Mouse (Mus musculus) layer of hippocampus, adult 9-10 months (tissue): Measurements from ENCODE around the gene Hcar2.

Experiments
- DNase-seq: peaks from one replicate; pipeline ENCODE4 v3.0.0; 2022; ENCODE audit warnings: low spot score

Gene Hcar2

DNA sequence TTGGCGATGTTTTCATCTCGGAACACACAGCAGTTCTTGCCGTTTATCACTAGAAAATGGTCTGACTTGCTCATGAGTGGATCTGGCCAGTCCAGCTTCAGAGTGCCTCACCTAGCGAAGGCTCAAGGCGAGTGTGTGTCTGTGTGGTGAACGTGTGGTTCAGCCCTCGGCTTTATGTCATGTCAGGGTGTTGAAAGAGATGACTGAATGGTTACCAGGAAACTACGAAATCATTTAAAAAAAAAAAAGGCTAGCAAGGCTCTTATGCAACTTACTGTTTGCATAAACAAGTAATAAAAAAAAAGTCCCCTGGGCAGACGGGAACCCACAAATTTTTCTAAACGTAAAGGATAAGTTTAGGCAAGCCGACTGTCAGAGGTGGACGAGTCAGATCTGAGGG, at the start of gene Hcar2:
Gene Hcar2, minus strand, starts transcription at position 135 of the 400 bp plus-strand sequence.
- no peak for DNase-seq

DNA sequence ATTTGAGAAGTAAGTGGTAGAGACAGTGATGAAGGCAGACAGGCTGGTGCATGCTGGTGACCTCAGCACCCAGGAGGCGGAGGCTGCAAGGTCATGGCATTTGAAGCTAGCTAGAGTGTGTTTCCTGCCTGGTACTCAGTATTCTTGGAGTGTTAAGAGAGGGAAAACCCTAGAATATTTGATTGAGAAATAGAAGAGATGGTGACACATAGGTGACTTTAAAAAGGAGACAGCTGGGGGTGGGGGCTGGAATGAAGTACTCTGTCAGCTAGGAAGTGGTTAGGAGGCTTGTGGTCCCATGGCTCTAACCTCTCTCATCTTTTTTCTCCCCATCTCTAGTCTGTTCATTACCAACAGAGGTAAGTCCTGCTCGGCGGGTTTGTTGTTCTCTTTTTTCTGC, 49.6 kb upstream of the Hcar2 start:
- DNase-seq: no peak

- no peak for DNase-seq
These were observed 42.3 kb upstream of the Hcar2 start for GRCm38 (mm10) chr5:123907631-123907977.

DNA sequence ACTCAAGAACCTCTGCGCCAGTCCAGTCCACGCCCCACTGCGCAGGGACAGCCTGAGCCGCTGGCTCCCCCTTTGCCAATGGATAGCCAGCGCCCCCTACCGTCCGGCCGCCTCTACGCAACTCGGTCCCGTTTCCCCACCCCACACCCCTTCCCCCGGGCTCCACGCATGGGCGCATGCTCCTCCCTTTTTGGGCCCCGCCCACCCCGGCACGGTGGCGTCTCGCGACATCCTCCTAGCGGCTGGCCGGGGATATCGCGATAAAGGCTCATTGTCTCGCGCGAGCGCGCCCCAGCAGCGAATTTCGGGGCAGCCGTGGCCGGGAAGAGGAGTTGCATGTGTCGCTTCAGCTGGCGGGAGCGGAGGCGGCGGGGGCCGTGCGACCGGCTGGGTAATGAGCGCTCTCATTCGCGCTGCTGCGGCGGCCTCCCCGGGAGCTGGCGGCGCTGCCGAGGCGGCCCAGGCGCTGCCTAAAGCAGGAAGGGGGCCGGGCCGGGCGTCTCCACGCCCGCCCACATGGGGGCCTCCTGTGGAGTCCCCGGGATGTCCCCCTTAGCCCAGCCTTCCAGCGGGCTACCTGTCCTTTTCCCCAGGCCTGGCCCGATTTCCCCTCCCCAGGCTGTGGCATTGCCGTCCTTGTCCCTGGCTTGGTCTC, 41.8 kb upstream of the Hcar2 start, which contains the start of gene Denr:
Gene Denr, plus strand, starts transcription at position 200 of the 655 bp plus-strand sequence.
- DNase-seq: peak; percentile 94

- no peak for DNase-seq
These were observed 41.1 kb upstream of the Hcar2 start for GRCm38 (mm10) chr5:123906146-123906975.

DNA sequence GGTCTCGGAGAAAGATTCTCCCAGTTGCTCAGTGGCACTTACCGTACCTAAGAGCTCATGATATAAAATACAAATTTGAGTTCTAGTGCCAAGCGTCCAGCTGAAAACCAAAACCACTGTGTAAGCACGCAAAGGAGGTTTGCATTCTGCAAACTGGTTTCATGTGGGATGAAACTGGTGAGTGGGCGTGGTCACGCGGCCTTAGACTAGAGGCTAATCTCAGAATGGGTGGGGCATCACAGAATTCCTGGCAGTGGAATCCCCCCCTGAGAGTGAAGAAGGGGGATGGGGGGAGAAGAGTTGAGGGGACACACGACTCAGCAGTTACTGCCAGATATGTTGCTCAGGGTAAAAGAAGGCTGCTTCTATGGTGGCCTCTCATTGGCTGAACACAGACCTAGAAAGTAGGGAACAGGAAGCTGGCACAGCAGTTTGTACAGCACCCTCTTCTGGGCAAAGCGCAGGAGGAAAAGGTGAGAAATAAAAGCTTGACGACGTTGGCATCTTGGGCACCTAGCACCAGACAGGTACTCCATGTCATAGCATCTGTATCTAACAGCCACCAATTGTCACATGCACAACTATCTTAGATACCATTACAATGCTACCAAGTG, 38.9 kb upstream of the Hcar2 start:
- DNase-seq: no peak

GRCm38 (mm10) chr5:123897352-123897751, 32.1 kb upstream of the Hcar2 start:
- DNase-seq: no peak

DNA sequence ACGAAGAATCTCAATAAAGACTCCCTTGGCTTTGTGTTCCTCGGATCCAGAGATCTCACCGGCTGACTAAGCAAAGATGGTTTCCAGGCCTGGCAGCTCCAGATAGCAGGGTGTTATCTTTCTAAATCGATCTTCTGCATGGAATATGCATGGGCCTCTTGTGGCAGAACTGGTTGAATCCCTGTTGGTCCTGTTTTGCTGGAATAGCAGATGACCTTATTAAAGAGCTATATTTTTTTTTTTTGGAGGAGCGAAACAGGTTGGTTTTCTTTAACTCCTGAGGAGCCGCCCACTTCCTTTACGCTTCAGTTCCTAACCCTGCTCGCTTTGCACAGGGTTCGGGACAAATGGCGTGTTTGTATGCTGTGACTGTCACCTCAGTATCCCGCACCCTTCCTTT, 31.1 kb upstream of the Hcar2 start:
- no peak for DNase-seq

DNA sequence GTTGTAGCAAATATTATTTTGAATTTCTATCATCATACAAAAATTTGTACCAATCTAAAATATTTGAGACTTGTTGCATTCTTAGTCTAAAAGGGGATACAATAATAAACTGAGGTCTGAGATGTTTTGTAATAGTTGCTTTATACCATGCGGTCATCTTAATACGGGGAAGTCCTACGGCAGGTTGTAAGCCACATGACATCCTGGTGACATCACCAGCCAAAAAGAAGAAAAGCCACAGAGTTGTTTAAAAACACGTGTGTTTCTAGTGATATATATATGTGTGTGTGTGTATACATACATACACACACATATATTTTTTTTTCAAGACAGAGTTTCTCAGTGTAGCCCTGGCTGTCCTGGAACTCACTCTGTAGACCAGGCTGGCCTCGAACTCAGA, 28.2 kb upstream of the Hcar2 start:
- no peak for DNase-seq

GRCm38 (mm10) chr5:123891669-123892068, 26.4 kb upstream of the Hcar2 start:
- peak; percentile 37 for DNase-seq

DNA sequence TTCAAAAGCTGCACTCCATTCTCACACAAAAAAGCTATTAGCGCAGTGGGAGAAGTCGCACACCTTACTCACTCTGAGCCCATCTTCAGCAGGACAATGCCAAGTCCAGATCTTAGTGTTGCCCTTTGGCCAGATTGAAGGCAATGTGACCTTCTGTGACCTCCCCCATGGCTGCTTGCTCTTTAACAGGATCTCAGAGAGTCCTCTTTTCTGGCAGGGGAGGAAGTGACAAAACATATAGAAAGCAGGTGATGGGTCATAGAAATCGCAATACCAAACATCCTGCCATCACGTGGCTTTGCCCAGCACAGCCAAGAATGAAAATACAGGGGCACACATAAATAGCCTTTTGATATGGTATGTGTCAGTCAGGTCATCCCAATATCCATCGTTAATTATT, 25.7 kb upstream of the Hcar2 start:
- DNase-seq: no peak

GRCm38 (mm10) chr5:123890312-123890711, 25.0 kb upstream of the Hcar2 start:
- DNase-seq: no peak

DNA sequence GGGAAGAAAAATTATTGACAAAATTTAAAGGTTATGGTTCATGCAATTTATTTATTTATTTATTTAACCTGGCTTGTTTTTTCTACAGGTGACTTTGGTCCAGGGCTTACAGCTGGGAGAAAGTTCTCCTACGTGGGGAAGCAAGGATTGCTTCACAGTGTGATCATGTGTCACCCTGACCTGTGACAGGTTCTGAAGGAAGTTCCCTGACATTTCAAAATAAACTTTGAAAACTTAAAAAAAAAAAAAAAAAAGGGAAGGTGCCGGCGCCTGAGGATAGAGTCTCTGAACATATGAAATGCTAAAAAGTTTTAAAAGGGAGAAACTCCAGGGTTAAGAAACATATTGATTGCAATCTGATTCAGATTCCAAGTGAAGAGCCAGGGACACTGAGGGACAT, 21.1 kb upstream of the Hcar2 start:
- DNase-seq: no peak

- no peak for DNase-seq
These were observed 19.0 kb upstream of the Hcar2 start for GRCm38 (mm10) chr5:123884332-123884731.

DNA sequence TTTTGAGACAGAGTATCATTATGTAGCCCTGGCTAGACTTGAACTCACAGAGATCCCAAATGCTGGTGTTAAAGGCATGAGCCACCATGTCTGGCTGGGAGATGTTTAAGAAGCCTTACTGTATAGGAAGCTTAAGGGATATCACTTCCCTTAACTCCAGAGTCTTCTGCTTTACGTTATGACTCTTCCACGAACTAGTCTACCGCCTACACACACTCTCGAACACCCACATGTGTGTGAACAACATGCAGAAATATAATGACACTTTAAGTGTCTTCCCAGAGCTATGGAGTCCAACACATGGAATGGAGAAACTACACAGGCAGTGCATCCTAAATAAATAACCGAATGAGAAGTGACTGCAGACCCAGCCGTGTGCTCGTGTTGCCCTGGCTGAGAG, 18.6 kb upstream of the Hcar2 start:
- no peak for DNase-seq

DNA sequence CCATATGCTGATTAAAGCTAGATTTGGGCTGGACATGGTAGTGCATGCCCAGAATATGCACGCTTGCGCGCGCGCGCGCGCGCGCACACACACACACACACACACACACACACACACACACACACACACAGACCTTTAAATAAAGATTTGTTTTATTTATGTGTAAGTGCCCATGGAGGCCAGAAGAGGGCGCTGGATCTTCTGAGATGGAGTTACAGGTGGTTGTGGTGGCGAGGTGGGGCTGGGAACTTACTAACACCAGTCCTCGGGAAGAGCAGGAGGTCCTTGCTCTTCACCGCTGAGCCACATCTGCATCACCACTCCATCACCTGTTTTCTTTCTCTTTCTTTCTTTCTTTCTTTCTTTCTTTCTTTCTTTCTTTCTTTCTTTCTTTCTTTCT, 15.5 kb upstream of the Hcar2 start:
- no peak for DNase-seq

DNA sequence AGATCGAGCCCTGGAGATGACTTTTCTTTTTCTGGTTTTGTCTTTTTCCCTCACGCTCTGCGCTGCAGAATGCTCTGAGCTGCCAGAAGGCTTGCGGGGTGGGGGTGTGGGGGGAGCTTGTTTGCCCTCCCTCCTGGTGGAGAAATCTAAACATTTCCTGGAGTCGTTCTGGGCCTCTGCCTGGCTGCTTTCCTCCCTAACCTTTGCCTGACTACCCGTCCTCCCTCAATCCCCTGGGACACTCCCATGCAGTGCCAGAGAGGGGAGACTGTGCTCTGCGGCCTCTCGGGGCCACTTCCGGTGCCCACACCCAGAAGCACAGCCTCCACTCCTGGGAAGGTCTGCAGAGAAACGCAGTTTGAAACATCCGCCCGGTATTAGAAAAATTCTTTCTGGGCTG, 14.6 kb upstream of the Hcar2 start, which contains the start of gene Hcar1:
Gene Hcar1, minus strand, starts transcription at position 93 of the 400 bp plus-strand sequence.
- no peak for DNase-seq

GRCm38 (mm10) chr5:123878056-123878455, 12.8 kb upstream of the Hcar2 start:
- no peak for DNase-seq

GRCm38 (mm10) chr5:123874177-123874576, 8.9 kb upstream of the Hcar2 start:
- no peak for DNase-seq

DNA sequence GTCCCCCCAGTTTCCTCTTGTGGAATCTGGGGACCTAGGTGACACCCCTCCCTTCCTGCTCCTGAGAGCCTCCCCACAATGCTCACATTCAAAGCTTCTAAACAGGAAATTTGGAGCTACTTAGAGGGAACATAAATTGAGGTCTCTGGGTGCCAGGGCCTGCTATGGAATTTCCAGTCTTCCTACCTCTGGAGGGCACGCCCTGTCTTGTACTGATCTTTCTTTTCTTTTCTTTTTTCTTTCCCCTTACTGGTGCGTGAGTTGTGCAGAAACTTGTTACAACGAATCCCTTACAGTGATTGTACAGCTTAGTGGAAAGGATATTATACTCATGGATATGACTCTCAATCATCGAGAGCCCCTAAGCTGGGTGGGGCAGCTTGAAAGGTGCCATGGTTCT, 4.3 kb upstream of the Hcar2 start:
- DNase-seq: no peak

- DNase-seq: no peak
These were observed 1.2 kb upstream of the Hcar2 start for GRCm38 (mm10) chr5:123866457-123866856.

DNA sequence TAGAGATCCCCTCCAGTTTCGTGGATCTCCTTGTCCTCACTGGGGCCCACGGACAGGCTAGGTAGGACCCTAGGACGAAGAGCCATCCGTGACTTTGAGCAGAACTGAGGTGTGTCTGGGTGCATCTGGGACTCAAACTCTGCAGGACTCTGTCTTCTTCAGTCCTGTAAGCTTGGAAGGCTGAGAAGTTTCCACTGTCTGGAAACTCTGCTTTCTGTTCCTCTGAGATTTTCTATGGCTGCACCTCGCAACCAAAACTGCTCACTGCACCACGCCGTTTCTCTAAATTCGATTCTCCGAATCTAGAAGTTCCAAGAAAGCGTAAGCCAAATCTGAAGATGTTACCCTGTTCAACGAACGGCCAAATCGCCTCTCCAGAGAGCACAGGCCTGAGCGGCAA, 1.4 kb downstream of the Hcar2 start:
- no peak for DNase-seq
